Mouse (Mus musculus) frontal cortex, postnatal 36 days (tissue): ENCODE measurements at regions not wholly inside any gene's neighbourhood (a gene's known extent, or its start where the extent isn't known, plus 50 kb on each side); places are given as distances from the start of the nearest gene placed in this dataset.
A peak's percentile ranks its signal among the peaks of the same experiment; 100 is the strongest.

Experiments used
- DNase-seq, 2 experiments: peaks; one replicate each; pipeline ENCODE4 v3.0.0; 2022; ENCODE audit warnings: low spot score in 2 of 2

DNA sequence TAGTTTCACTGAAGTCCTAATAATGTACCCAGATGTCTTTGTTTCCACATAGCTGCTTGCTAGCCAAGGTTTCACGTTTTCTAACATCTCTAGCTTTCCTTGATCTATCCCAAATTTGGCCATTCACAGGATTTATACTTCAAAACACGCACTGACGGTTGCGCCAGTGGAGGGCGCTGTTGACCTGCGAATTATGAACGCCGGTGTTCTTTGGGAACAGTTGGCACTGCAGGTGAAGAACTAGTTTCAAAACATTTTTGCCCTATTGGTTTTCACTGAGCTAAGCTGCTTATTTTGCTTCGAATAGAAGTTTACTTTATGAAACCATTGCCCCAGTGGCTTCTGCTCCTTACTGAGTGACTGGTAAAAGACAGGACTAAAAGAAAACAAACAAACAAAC, 76.7 kb upstream of the Slitrk3 start:
- peak; percentile 51 to 60 for DNase-seq

DNA sequence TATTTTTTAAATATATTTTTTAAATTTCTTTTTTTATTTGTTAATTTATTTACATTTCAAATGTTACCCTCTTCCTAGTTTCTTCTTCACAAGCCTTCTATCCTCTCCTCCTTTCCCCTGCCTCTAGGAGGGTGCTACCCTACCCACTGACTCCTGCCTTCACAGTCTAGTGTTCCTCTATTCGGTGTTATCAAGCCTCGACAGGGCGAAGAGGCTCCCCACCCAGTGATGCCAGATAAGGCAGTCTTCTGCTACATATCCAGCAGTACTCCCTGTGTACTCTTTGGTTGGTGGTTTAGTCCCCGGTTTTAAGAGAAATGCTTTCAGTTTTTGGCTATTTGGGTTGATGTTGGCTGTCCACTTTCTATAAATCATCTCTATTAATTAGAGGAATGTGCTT, 67.5 kb upstream of the Slitrk3 start:
- DNase-seq, result no peak

DNA sequence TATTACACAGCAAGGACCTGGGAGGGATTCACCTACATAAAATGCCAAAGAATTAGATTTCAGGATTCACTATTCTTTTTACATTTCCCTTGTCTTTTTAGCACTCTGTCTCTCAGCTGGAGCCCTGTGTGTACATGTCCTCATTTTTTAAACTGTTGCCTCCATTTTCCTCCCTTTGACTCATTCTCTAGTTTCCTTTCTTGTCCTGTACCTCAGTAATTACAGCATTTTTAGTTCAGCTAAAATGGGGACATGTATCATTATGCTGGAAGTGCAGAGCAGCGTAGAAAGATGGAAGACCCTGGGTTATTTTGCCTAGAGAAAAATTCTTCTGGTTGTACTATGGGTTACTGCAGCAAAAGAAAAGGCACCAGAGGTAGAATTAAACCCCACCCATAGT, 51.5 kb upstream of the Slitrk3 start:
- no peak for DNase-seq
